Mouse (Mus musculus) embryonic fibroblast, embryonic 13.5 days (primary cell): ENCODE results near the gene Atf7.

Experiments used
- CTCF ChIP-seq: IDR thresholded peaks from 2 replicates; pipeline ENCODE4 v1.5.1; 2011; ENCODE audit warnings: mild to moderate bottlenecking, control low read depth, low read length, moderate library complexity, borderline replicate concordance; ENCODE audit not compliant: insufficient read depth
- POLR2A ChIP-seq: IDR thresholded peaks from 2 replicates; pipeline ENCODE4 v1.6.1; 2011; ENCODE audit warnings: low read depth, mild to moderate bottlenecking, control low read depth, low read length, moderate library complexity

- no peak for TF ChIP-seq CTCF
- TF ChIP-seq POLR2A = no peak
These were observed 124.0 kb downstream of the Atf7 start for GRCm38 (mm10) chr15:102501084-102501814.
